Mouse (Mus musculus) intestine, embryonic 15.5 days (tissue): ENCODE data around the gene Olfr1505. TPM values are rescaled to one million over a fixed set of nuclear protein-coding genes. Genes with fewer than 3 reads are reported as not detected.

Source experiments
- ATAC-seq: fragments of 200-750 bp; cut with Nextera tagmentation; 2 replicates; pipeline ENCODE4 v1.8.0; 2017; ENCODE audit warnings: moderate TSS enrichment, moderate library complexity
- H3K27ac ChIP-seq: fragments of 300-500 bp; sonication (generic); 2 replicates; pipeline ENCODE4 v1.5.1; 2015; ENCODE audit warnings: mild to moderate bottlenecking, inconsistent platforms
- H3K27me3 ChIP-seq: fragments of 300-500 bp; sonication (generic); replicated peaks from 2 replicates; pipeline ENCODE4 v1.6.1; 2015; ENCODE audit warnings: inconsistent platforms
- H3K36me3 ChIP-seq: fragments of 300-500 bp; sonication (generic); 2 replicates; pipeline ENCODE4 v1.6.1; 2015; ENCODE audit warnings: inconsistent platforms
- H3K4me1 ChIP-seq: fragments of 300-500 bp; sonication (generic); replicated peaks from 2 replicates; pipeline ENCODE4 v1.6.1; 2015; ENCODE audit warnings: inconsistent platforms
- H3K4me2 ChIP-seq: fragments of 300-500 bp; sonication (generic); replicated peaks from 2 replicates; pipeline ENCODE4 v1.6.1; 2015; ENCODE audit warnings: mild to moderate bottlenecking, inconsistent platforms
- H3K4me3 ChIP-seq: fragments of 300-500 bp; sonication (generic); replicated peaks from 2 replicates; pipeline ENCODE4 v1.5.1; 2015; ENCODE audit warnings: inconsistent platforms
- H3K9ac ChIP-seq: fragments of 300-500 bp; sonication (generic); 2 replicates; pipeline ENCODE4 v1.6.1; 2015; ENCODE audit warnings: inconsistent platforms
- H3K9me3 ChIP-seq: fragments of 300-500 bp; sonication (generic); 2 replicates; pipeline ENCODE4 v1.6.1; 2016; ENCODE audit warnings: inconsistent platforms
- WGBS: fragments of 180-500 bp; shearing (Covaris S2); methylation state at CpG from one replicate; pipeline ENCODE4 v1.1.7; 2015; 5-methylcytosine and 5-hydroxymethylcytosine counted together
- polyA plus RNA-seq: library from polyadenylated mRNA; unstranded; fragments of >200 nt; fragmentation: Nextera tagmentation; extraction: Ambion mirVana; gene quantifications from 2 replicates; pipeline ENCODE4 v1.2.1, GENCODE M21; 2015

Olfr1505 gene
- polyA plus RNA-seq = not detected in 2 replicates

- Histone ChIP-seq H3K9me3 (no peaks in the 10 kb centered on the region), H3K9ac (no peak within 1 kb of the TSS), H3K27ac (no peak within 1 kb of the TSS), H3K27me3 (no peaks in the 10 kb centered on the region), H3K36me3 (no peaks in the 10 kb centered on the region), H3K4me1 (no peaks in the 10 kb centered on the region), H3K4me3 (no peak within 1 kb of the TSS), H3K4me2 (no peak within 1 kb of the TSS)
- WGBS = 76% methylated on average over 2 of the region's 2 CpGs
- no peak for ATAC-seq
Measured at GRCm38 (mm10) chr19:13913230-13913629, at the start of gene Olfr1505. Gene Olfr1505, plus strand, starts transcription at chr19:13913530.

DNA sequence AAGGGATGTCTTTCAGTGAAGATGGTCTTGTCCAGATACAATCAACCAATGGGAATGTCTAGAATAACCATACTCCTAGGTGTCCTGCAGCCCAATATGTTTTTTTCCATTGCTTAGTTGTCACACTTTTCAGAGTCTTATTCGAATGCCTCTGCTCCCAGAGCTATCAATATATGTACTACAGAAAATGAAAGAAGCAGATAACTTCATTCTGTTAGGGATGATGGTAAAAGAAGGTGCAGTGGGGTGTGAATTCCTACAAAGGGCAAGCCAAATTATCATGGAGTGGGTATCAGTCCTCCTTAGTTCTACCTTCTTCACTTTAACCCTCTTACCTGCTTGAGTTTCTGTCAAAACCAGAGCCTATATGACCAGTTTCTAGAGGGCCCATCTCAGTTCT is 15.5 kb upstream of the Olfr1505 start, which contains the start of gene Olfr1504:
Olfr1504 (minus strand) TSS at position 101 of the 400 bp plus-strand sequence.
- no peaks in the 10 kb centered on the region for H3K36me3 ChIP-seq
- no peak for ATAC-seq
- 63% methylated on average over 1 of the region's 1 CpGs for WGBS

More for the DNA sequence above, 15.5 kb upstream of the Olfr1505 start, which contains the start of gene Olfr1504:
- Histone ChIP-seq H3K9ac (no peak within 1 kb of the TSS), H3K27ac (no peak within 1 kb of the TSS), H3K4me2 (no peak within 1 kb of the TSS), H3K4me3 (no peak within 1 kb of the TSS), H3K27me3 (no peaks in the 10 kb centered on the region), H3K4me1 (no peaks in the 10 kb centered on the region), H3K9me3 (no peaks in the 10 kb centered on the region)

Other genes with a start within 250 kb of the Olfr1505 start
- not detected in 2 replicates for gene Olfr1491, start 216.3 kb upstream of the Olfr1505 start, polyA plus RNA-seq
- gene Olfr1493-ps1, start 190.3 kb upstream of the Olfr1505 start, polyA plus RNA-seq = not detected in 2 replicates
- gene Olfr1494, start 173.8 kb upstream of the Olfr1505 start, polyA plus RNA-seq = not detected in 2 replicates
- gene Olfr1495, start 148.9 kb upstream of the Olfr1505 start, polyA plus RNA-seq = not detected in 2 replicates
- gene Olfr1496, start 135.7 kb upstream of the Olfr1505 start, polyA plus RNA-seq = not detected in 2 replicates
- gene Olfr1497, start 115.3 kb upstream of the Olfr1505 start, polyA plus RNA-seq = not detected in 2 replicates
- not detected in 2 replicates for gene Olfr1499, start 94.1 kb upstream of the Olfr1505 start, polyA plus RNA-seq
- not detected in 2 replicates for gene Olfr1500, start 83.0 kb upstream of the Olfr1505 start, polyA plus RNA-seq
- gene Olfr1501, start 62.8 kb upstream of the Olfr1505 start, polyA plus RNA-seq = not detected in 2 replicates
- gene Olfr1502, start 51.7 kb upstream of the Olfr1505 start, polyA plus RNA-seq = not detected in 2 replicates
- gene Olfr1504, start 15.6 kb upstream of the Olfr1505 start, polyA plus RNA-seq = not detected in 2 replicates